8 mouse cellular contexts compared by ENCODE assay signal in genomic region chr8:108691456-108692238, GRCm38 (mm10).
DNase-seq lines count a peak whose midpoint lies in the region; ATAC-seq lines count a peak whose summit lies in the region.

No protein-coding gene starts in this region.

- peak overlapping the region; percentile 35 for H3K4me3 ChIP-seq in kidney, embryonic 16.5 days (ENCODE audit: low read length)
- peak overlapping the region; percentile 16 for H3K4me3 ChIP-seq in liver, embryonic 11.5 days (ENCODE audit: low read depth, low read length)

- DNase-seq in kidney, adult 8-10 months = no peak
- DNase-seq in embryo, embryonic 10 days (ENCODE audit: low spot score) = peak; percentile 84
- DNase-seq in heart, postnatal 36 days = peak; percentile 41 to 51
- DNase-seq in liver, embryonic 11.5 days (ENCODE audit: low spot score) = no peak
- peak; percentile 66 for DNase-seq in neural tube, embryonic 10.5 days (ENCODE audit: extremely low spot score, low spot score)
- no peak for DNase-seq in thymus, postnatal 0 days (ENCODE audit: low spot score)
- DNase-seq in frontal cortex, postnatal 14 days (ENCODE audit: low spot score in 2 of 2) = no peak

- H3K27ac ChIP-seq in kidney, embryonic 16.5 days (ENCODE audit: low read length) = peak overlapping the region; percentile 65
- H3K27ac ChIP-seq in liver, embryonic 11.5 days (ENCODE audit: low read depth, low read length) = no peak overlapping the region

- H3K27me3 ChIP-seq in kidney, embryonic 16.5 days (ENCODE audit: insufficient read depth, low read length) = peaks cover 26% of the 10 kb centered on the region
- peaks cover 35% of the 10 kb centered on the region for H3K27me3 ChIP-seq in liver, embryonic 11.5 days (replicated peaks; ENCODE audit: control insufficient read depth, insufficient read depth, low read length)

- peak overlapping the region; percentile 45 for H3K9ac ChIP-seq in kidney, embryonic 16.5 days (replicated peaks; ENCODE audit: low read length)
- H3K9ac ChIP-seq in liver, embryonic 11.5 days (ENCODE audit: low read depth, low read length) = no peak overlapping the region; the same call in 1 of the 2 replicates

- H3K9me3 ChIP-seq in kidney, embryonic 16.5 days (ENCODE audit: low read length) = no peaks in the 10 kb centered on the region
- H3K9me3 ChIP-seq in liver, embryonic 11.5 days (ENCODE audit: control insufficient read depth, low read length) = no peaks in the 10 kb centered on the region

- WGBS in kidney, embryonic 16.5 days = under 1% methylated on average over 20 of the region's 21 CpGs
- 4% methylated on average over 21 of the region's 21 CpGs for WGBS in liver, embryonic 11.5 days

- peak overlapping the region; percentile 57 for H3K4me2 ChIP-seq in kidney, embryonic 16.5 days (replicated peaks; ENCODE audit: low read depth, low read length)
- peak overlapping the region; percentile 58 for H3K4me2 ChIP-seq in liver, embryonic 11.5 days

- intact Hi-C loops in heart, postnatal 36 days (cut with DNase I) = loop anchor here (5.0 kb wide), 1 partner anchor 119 kb away; no protein-coding TSS in a partner anchor

- H3K4me1 ChIP-seq in kidney, embryonic 16.5 days (ENCODE audit: insufficient read depth, low read length) = peaks cover 32% of the 10 kb centered on the region
- H3K4me1 ChIP-seq in liver, embryonic 11.5 days (replicated peaks; ENCODE audit: control insufficient read depth, insufficient read depth, low read length) = peaks cover 16% of the 10 kb centered on the region

- no peaks in the 10 kb centered on the region for H3K36me3 ChIP-seq in kidney, embryonic 16.5 days (ENCODE audit: insufficient read depth, low read length)
- H3K36me3 ChIP-seq in liver, embryonic 11.5 days (ENCODE audit: control insufficient read depth, insufficient read depth, low read length) = no peaks in the 10 kb centered on the region

- peak; percentile 33; the same call in 1 of the 2 replicates for ATAC-seq in kidney, embryonic 16.5 days (ENCODE audit: low FRiP score, low TSS enrichment)
- peak; percentile 17; the same call in 1 of the 2 replicates for ATAC-seq in liver, embryonic 11.5 days (replicated peaks; ENCODE audit: low FRiP score)

Comparison
In these comparisons a context has a peak if more than half of its experiments do, and no peak if none do; other contexts are left out.
1. DNase-seq: peak in embryo, embryonic 10 days (single experiment), heart, postnatal 36 days (2 of 2) and neural tube, embryonic 10.5 days (single experiment); none in kidney, adult 8-10 months (0 of 2), liver, embryonic 11.5 days (single experiment), thymus, postnatal 0 days (single experiment) and frontal cortex, postnatal 14 days (0 of 2).